Mouse (Mus musculus): Measurements from ENCODE around the gene Dohh. TPM values are rescaled to one million over a fixed set of nuclear protein-coding genes. Genes with fewer than 3 reads are reported as not detected.
A peak's percentile ranks its signal among the peaks of the same experiment; 100 is the strongest.

Gene Dohh
- polyA plus RNA-seq, 1 experiment = 47.9 TPM

GRCm38 (mm10) chr10:81350351-81351063 is 33.7 kb upstream of the Dohh start, which contains the start of gene Hmg20b:
TSS of gene Hmg20b (minus strand) at chr10:81350480.
- H3K27me3 ChIP-seq (ENCODE audit: control insufficient read depth, insufficient read depth, low read length) = no peaks in the 10 kb centered on the region
- WGBS = 1% methylated on average over 54 of the region's 54 CpGs
- H3K4me3 ChIP-seq (ENCODE audit: extremely low read depth, insufficient read depth, insufficient read length) = peak within 1 kb of the TSS; percentile 87
- peak within 1 kb of the TSS; percentile 73 for H3K27ac ChIP-seq (ENCODE audit: insufficient read depth, low read length)
- no peaks in the 10 kb centered on the region; the same call in 1 of the 2 replicates for H3K36me3 ChIP-seq (ENCODE audit: control insufficient read depth, insufficient read depth, low read length)
- H3K4me1 ChIP-seq (ENCODE audit: control insufficient read depth, insufficient read depth, insufficient read length) = peaks cover 16% of the 10 kb centered on the region
- peak; percentile 96 to 99 for DNase-seq (ENCODE audit: low read depth in 1 of 2, low spot score in 2 of 2)
- TF ChIP-seq CTCF (IDR thresholded peaks at IDR 0.05; ENCODE audit: extremely low read depth, insufficient read depth, insufficient read length, insufficient replicate concordance) = peak; percentile 70; the same call in 1 of the 2 replicates
- no peak for TF ChIP-seq POLR2A (IDR thresholded peaks at IDR 0.05; ENCODE audit: low read depth, low read length)

- no peak for TF ChIP-seq CTCF (IDR thresholded peaks at IDR 0.05; ENCODE audit: extremely low read depth, insufficient read depth, insufficient read length, insufficient replicate concordance)
- no peak for TF ChIP-seq POLR2A (IDR thresholded peaks at IDR 0.05; ENCODE audit: low read depth, low read length)
- DNase-seq (ENCODE audit: low read depth in 1 of 2, low spot score in 2 of 2) = peak in 1 of 2 experiments; percentile 36
- WGBS = 32% methylated on average over 9 of the region's 9 CpGs
- no peaks in the 10 kb centered on the region for H3K27me3 ChIP-seq (ENCODE audit: control insufficient read depth, insufficient read depth, low read length)
- no peaks in the 10 kb centered on the region; the same call in 1 of the 2 replicates for H3K36me3 ChIP-seq (ENCODE audit: control insufficient read depth, insufficient read depth, low read length)
- H3K4me3 ChIP-seq (ENCODE audit: extremely low read depth, insufficient read depth, insufficient read length) = no peak overlapping the region
- H3K4me1 ChIP-seq (ENCODE audit: control insufficient read depth, insufficient read depth, insufficient read length) = peaks cover 16% of the 10 kb centered on the region
- H3K27ac ChIP-seq (ENCODE audit: insufficient read depth, low read length) = peak overlapping the region; percentile 51
Measured at GRCm38 (mm10) chr10:81351678-81352291, 32.4 kb upstream of the Dohh start.

GRCm38 (mm10) chr10:81354738-81355477 is 29.3 kb upstream of the Dohh start:
- H3K27me3 ChIP-seq (ENCODE audit: control insufficient read depth, insufficient read depth, low read length) = no peaks in the 10 kb centered on the region
- no peak for TF ChIP-seq CTCF (IDR thresholded peaks at IDR 0.05; ENCODE audit: extremely low read depth, insufficient read depth, insufficient read length, insufficient replicate concordance)
- TF ChIP-seq POLR2A (IDR thresholded peaks at IDR 0.05; ENCODE audit: low read depth, low read length) = no peak
- H3K27ac ChIP-seq (ENCODE audit: insufficient read depth, low read length) = no peak overlapping the region
- 82% methylated on average over 9 of the region's 9 CpGs for WGBS
- no peak for DNase-seq (ENCODE audit: low read depth in 1 of 2, low spot score in 2 of 2)
- no peaks in the 10 kb centered on the region for H3K36me3 ChIP-seq (ENCODE audit: control insufficient read depth, insufficient read depth, low read length)
- no peak overlapping the region for H3K4me3 ChIP-seq (ENCODE audit: extremely low read depth, insufficient read depth, insufficient read length)
- peaks cover 20% of the 10 kb centered on the region; the same call in 1 of the 2 replicates for H3K4me1 ChIP-seq (ENCODE audit: control insufficient read depth, insufficient read depth, insufficient read length)

- 87% methylated on average over 4 of the region's 4 CpGs for WGBS
- no peak overlapping the region for H3K4me3 ChIP-seq (ENCODE audit: extremely low read depth, insufficient read depth, insufficient read length)
- no peak overlapping the region for H3K27ac ChIP-seq (ENCODE audit: insufficient read depth, low read length)
- peaks cover 19% of the 10 kb centered on the region; the same call in 1 of the 2 replicates for H3K4me1 ChIP-seq (ENCODE audit: control insufficient read depth, insufficient read depth, insufficient read length)
- DNase-seq (ENCODE audit: low read depth in 1 of 2, low spot score in 2 of 2) = no peak
- no peaks in the 10 kb centered on the region for H3K27me3 ChIP-seq (ENCODE audit: control insufficient read depth, insufficient read depth, low read length)
- H3K36me3 ChIP-seq (ENCODE audit: control insufficient read depth, insufficient read depth, low read length) = no peaks in the 10 kb centered on the region
- TF ChIP-seq POLR2A (IDR thresholded peaks at IDR 0.05; ENCODE audit: low read depth, low read length) (no peak), CTCF (IDR thresholded peaks at IDR 0.05; ENCODE audit: extremely low read depth, insufficient read depth, insufficient read length, insufficient replicate concordance) (no peak)
Measured at GRCm38 (mm10) chr10:81355533-81355932, 28.7 kb upstream of the Dohh start.

GRCm38 (mm10) chr10:81356352-81356990 is 27.8 kb upstream of the Dohh start:
- 14% methylated on average over 12 of the region's 12 CpGs for WGBS
- no peaks in the 10 kb centered on the region for H3K27me3 ChIP-seq (ENCODE audit: control insufficient read depth, insufficient read depth, low read length)
- peak; percentile 49 to 54 for DNase-seq (ENCODE audit: low read depth in 1 of 2, low spot score in 2 of 2)
- H3K4me3 ChIP-seq (ENCODE audit: extremely low read depth, insufficient read depth, insufficient read length) = peak overlapping the region; percentile 70; the same call in 1 of the 2 replicates
- TF ChIP-seq POLR2A (IDR thresholded peaks at IDR 0.05; ENCODE audit: low read depth, low read length) = no peak
- TF ChIP-seq CTCF (IDR thresholded peaks at IDR 0.05; ENCODE audit: extremely low read depth, insufficient read depth, insufficient read length, insufficient replicate concordance) = no peak
- H3K36me3 ChIP-seq (ENCODE audit: control insufficient read depth, insufficient read depth, low read length) = no peaks in the 10 kb centered on the region
- H3K27ac ChIP-seq (ENCODE audit: insufficient read depth, low read length) = peak overlapping the region; percentile 39
- H3K4me1 ChIP-seq (ENCODE audit: control insufficient read depth, insufficient read depth, insufficient read length) = peaks cover 19% of the 10 kb centered on the region; the same call in 1 of the 2 replicates

All from spleen, adult 2 months (tissue).